Mouse (Mus musculus): ENCODE measurements around the gene Mcts2. TPM values are rescaled to one million over a fixed set of nuclear protein-coding genes. Genes with fewer than 3 reads are reported as not detected.

The Mcts2 gene
- total and polyA plus RNA-seq, 2 experiments: 3.8 to 8.9 TPM

DNA sequence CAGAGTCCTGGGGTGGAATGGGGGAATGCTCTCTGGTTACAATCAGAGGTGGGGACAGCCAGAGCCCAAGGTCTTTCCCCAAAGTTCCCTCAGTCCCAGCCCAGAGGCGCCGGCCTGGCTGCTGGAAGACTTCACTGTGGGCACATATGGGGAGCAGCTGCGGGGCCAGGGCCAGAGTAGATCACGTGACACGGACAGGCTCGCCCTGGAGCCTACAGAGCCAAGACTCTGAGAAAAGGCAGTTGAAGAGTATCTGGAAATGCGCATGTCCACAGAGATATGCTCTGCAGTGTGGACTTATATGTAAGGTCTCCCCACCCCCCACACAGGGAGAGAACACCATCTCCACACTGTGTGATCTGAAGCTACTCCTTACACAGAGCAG is 42.8 kb downstream of the Mcts2 start:
- DNase-seq (ENCODE audit: extremely low read depth, low read depth, low spot score): no peak
- Histone ChIP-seq H3K9ac (ENCODE audit: low read depth, low read length) (no peak overlapping the region), H3K27me3 (ENCODE audit: control insufficient read depth, insufficient read depth, low read length) (no peaks in the 10 kb centered on the region), H3K27ac (replicated peaks; ENCODE audit: insufficient read depth, low read depth, low read length) (peak overlapping the region; percentile 39), H3K79me2 (ENCODE audit: control insufficient read depth, insufficient read depth, low read length) (no peaks in the 10 kb centered on the region), H3K4me1 (ENCODE audit: control insufficient read depth, insufficient read depth, low read length) (peaks cover 15% of the 10 kb centered on the region), H3K36me3 (ENCODE audit: control insufficient read depth, insufficient read depth, low read length) (no peaks in the 10 kb centered on the region), H3K4me3 (ENCODE audit: insufficient read depth, low read depth, low read length) (no peak overlapping the region)
- TF ChIP-seq CTCF (IDR thresholded peaks at IDR 0.05; ENCODE audit: low read depth, low read length): no peak
- TF ChIP-seq POLR2A (IDR thresholded peaks at IDR 0.05; ENCODE audit: extremely low read depth, insufficient read depth, low read length): no peak
- 50% methylated on average over 7 of the region's 7 CpGs for WGBS

DNA sequence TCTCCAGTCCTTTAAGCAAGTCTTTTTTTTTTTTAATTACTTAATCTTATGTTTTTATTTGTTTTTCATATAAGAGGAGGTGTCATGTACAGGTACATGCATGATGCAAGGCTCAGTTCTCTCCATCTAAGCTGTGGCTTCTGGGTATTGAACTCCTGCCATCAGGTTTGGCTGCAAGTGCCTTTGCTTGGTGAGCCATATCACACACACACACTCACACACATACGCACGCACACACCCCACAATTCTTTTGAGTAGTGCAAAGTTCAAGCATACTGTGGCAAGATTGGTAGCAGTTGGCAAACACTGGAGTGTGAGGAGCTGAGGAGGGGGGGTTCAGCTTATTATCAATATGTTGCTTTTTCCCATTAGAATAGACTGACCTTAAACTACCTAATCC is 46.4 kb downstream of the Mcts2 start:
- Histone ChIP-seq H3K27ac (replicated peaks; ENCODE audit: insufficient read depth, low read depth, low read length) (no peak overlapping the region), H3K4me3 (ENCODE audit: insufficient read depth, low read depth, low read length) (no peak overlapping the region), H3K79me2 (ENCODE audit: control insufficient read depth, insufficient read depth, low read length) (no peaks in the 10 kb centered on the region), H3K4me1 (ENCODE audit: control insufficient read depth, insufficient read depth, low read length) (peaks cover 22% of the 10 kb centered on the region), H3K9ac (ENCODE audit: low read depth, low read length) (no peak overlapping the region), H3K36me3 (ENCODE audit: control insufficient read depth, insufficient read depth, low read length) (no peaks in the 10 kb centered on the region), H3K27me3 (ENCODE audit: control insufficient read depth, insufficient read depth, low read length) (no peaks in the 10 kb centered on the region)
- 46% methylated on average over 2 of the region's 2 CpGs for WGBS
- peak; percentile 67 for DNase-seq (ENCODE audit: extremely low read depth, low read depth, low spot score)
- TF ChIP-seq CTCF (IDR thresholded peaks at IDR 0.05; ENCODE audit: low read depth, low read length) (no peak), POLR2A (IDR thresholded peaks at IDR 0.05; ENCODE audit: extremely low read depth, insufficient read depth, low read length) (no peak)

DNA sequence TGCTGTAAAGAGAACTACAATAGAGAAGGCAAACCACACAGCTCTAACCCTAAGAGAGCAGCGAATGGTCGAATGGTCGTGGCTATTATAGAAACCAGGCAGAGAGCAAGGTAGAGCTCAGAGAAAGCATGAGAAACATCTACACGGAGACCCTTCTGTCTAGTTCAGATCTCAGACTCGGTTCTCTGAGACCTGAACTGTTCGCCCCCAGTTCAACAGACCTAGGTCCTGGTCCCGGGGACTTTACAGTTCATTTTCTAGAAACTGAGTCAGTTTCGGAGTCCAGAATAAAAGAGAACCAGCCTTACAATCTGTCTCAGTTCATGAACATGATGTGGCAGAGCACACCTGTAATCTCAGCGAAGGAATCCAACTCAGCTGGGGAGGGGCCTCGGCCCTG is 47.7 kb downstream of the Mcts2 start:
- H3K36me3 ChIP-seq (ENCODE audit: control insufficient read depth, insufficient read depth, low read length): no peaks in the 10 kb centered on the region
- no peaks in the 10 kb centered on the region for H3K79me2 ChIP-seq (ENCODE audit: control insufficient read depth, insufficient read depth, low read length)
- no peak overlapping the region for H3K27ac ChIP-seq (replicated peaks; ENCODE audit: insufficient read depth, low read depth, low read length)
- no peaks in the 10 kb centered on the region for H3K27me3 ChIP-seq (ENCODE audit: control insufficient read depth, insufficient read depth, low read length)
- 35% methylated on average over 10 of the region's 10 CpGs for WGBS
- H3K4me1 ChIP-seq (ENCODE audit: control insufficient read depth, insufficient read depth, low read length): peaks cover 15% of the 10 kb centered on the region; the same call in 1 of the 2 replicates
- H3K9ac ChIP-seq (ENCODE audit: low read depth, low read length): 0 out of 2 replicates have a peak overlapping the region, but pooled peaks have one; percentile 8
- TF ChIP-seq CTCF (IDR thresholded peaks at IDR 0.05; ENCODE audit: low read depth, low read length) (no peak), POLR2A (IDR thresholded peaks at IDR 0.05; ENCODE audit: extremely low read depth, insufficient read depth, low read length) (no peak)
- no peak for DNase-seq (ENCODE audit: extremely low read depth, low read depth, low spot score)
- H3K4me3 ChIP-seq (ENCODE audit: insufficient read depth, low read depth, low read length): peak overlapping the region; percentile 37

DNA sequence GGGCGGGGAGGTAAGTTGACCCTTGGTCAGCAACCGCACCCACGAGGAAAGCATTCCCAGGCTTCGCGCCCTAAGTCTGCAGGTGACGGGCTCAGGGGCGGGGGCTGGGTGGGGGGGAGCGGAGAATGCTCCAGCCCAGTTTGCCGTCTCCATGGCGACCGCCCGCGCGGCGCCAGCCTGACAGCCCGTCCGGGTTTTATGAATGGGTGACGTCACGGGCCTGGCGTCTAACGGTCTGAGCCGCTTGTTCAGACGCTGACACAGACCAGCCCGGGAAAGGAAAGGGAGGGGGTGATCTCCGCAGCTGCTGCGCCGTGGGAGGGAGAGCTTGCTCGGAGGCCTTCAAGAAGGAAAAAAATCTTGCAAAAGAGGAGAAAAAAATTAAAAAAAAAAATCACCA is 48.1 kb downstream of the Mcts2 start:
- peak overlapping the region; percentile 37 for H3K4me3 ChIP-seq (ENCODE audit: insufficient read depth, low read depth, low read length)
- peaks cover 15% of the 10 kb centered on the region; the same call in 1 of the 2 replicates for H3K4me1 ChIP-seq (ENCODE audit: control insufficient read depth, insufficient read depth, low read length)
- DNase-seq (ENCODE audit: extremely low read depth, low read depth, low spot score): peak; percentile 75
- no peaks in the 10 kb centered on the region for H3K36me3 ChIP-seq (ENCODE audit: control insufficient read depth, insufficient read depth, low read length)
- peak overlapping the region; percentile 27 for H3K27ac ChIP-seq (replicated peaks; ENCODE audit: insufficient read depth, low read depth, low read length)
- WGBS: under 1% methylated on average over 28 of the region's 28 CpGs
- 0 out of 2 replicates have a peak overlapping the region, but pooled peaks have one; percentile 8 for H3K9ac ChIP-seq (ENCODE audit: low read depth, low read length)
- no peaks in the 10 kb centered on the region for H3K79me2 ChIP-seq (ENCODE audit: control insufficient read depth, insufficient read depth, low read length)
- H3K27me3 ChIP-seq (ENCODE audit: control insufficient read depth, insufficient read depth, low read length): no peaks in the 10 kb centered on the region
- no peak for TF ChIP-seq POLR2A (IDR thresholded peaks at IDR 0.05; ENCODE audit: extremely low read depth, insufficient read depth, low read length)
- no peak for TF ChIP-seq CTCF (IDR thresholded peaks at IDR 0.05; ENCODE audit: low read depth, low read length)

DNA sequence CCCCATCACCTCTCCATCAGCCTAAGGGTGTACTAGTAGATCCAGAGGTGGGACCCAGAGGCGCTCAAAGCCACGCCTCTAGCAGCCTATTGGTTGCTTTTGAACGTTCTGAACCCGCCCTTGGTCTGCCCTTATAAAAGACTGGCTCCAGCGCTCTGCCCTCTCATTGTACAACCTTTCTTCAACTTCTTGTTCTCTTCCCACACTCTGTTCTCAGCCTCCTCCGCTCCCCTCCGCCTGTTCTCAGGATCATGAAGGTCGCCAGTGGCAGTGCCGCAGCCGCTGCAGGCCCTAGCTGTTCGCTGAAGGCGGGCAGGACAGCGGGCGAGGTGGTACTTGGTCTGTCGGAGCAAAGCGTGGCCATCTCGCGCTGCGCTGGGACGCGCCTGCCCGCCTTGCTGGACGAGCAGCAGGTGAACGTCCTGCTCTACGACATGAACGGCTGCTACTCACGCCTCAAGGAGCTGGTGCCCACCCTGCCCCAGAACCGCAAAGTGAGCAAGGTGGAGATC is 49.3 kb downstream of the Mcts2 start, which contains the start of gene Id1:
Gene Id1, plus strand, starts transcription at position 162 of the 512 bp plus-strand sequence.
- under 1% methylated on average over 28 of the region's 28 CpGs for WGBS
- Histone ChIP-seq H3K79me2 (ENCODE audit: control insufficient read depth, insufficient read depth, low read length) (no peaks in the 10 kb centered on the region), H3K4me3 (ENCODE audit: insufficient read depth, low read depth, low read length) (peak within 1 kb of the TSS; percentile 80), H3K4me1 (ENCODE audit: control insufficient read depth, insufficient read depth, low read length) (peaks cover 21% of the 10 kb centered on the region), H3K9ac (ENCODE audit: low read depth, low read length) (peak within 1 kb of the TSS; percentile 79), H3K27me3 (ENCODE audit: control insufficient read depth, insufficient read depth, low read length) (no peaks in the 10 kb centered on the region), H3K27ac (replicated peaks; ENCODE audit: insufficient read depth, low read depth, low read length) (peak within 1 kb of the TSS; percentile 34), H3K36me3 (ENCODE audit: control insufficient read depth, insufficient read depth, low read length) (no peaks in the 10 kb centered on the region)
- no peak for TF ChIP-seq CTCF (IDR thresholded peaks at IDR 0.05; ENCODE audit: low read depth, low read length)
- TF ChIP-seq POLR2A (IDR thresholded peaks at IDR 0.05; ENCODE audit: extremely low read depth, insufficient read depth, low read length): peak; percentile 80; the same call in 1 of the 2 replicates
- DNase-seq (ENCODE audit: extremely low read depth, low read depth, low spot score): peak; percentile 80

DNA sequence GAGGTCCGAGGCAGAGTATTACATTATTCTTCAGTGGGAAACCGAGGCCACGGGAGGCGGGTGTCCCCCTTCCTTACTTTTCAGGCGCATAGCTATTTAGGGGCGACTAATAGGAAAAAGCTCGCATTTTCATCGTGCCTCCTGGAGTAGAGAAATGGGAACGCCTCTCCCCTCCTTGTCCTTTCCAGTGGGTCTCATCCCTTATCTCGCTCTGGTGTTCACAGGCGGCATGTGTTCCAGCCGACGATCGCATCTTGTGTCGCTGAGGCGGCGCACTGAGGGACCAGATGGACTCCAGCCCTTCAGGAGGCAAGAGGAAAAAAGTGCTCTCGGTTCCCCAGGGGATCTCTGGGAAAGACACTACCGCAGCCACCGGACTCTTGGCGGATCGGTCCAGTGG is 49.9 kb downstream of the Mcts2 start:
- TF ChIP-seq POLR2A (IDR thresholded peaks at IDR 0.05; ENCODE audit: extremely low read depth, insufficient read depth, low read length): no peak
- no peak for TF ChIP-seq CTCF (IDR thresholded peaks at IDR 0.05; ENCODE audit: low read depth, low read length)
- under 1% methylated on average over 22 of the region's 22 CpGs for WGBS
- peak overlapping the region; percentile 34 for H3K27ac ChIP-seq (replicated peaks; ENCODE audit: insufficient read depth, low read depth, low read length)
- H3K4me1 ChIP-seq (ENCODE audit: control insufficient read depth, insufficient read depth, low read length): peaks cover 21% of the 10 kb centered on the region
- no peaks in the 10 kb centered on the region for H3K27me3 ChIP-seq (ENCODE audit: control insufficient read depth, insufficient read depth, low read length)
- DNase-seq (ENCODE audit: extremely low read depth, low read depth, low spot score): peak; percentile 30
- peak overlapping the region; percentile 80 for H3K4me3 ChIP-seq (ENCODE audit: insufficient read depth, low read depth, low read length)
- H3K79me2 ChIP-seq (ENCODE audit: control insufficient read depth, insufficient read depth, low read length): no peaks in the 10 kb centered on the region
- peak overlapping the region; percentile 79 for H3K9ac ChIP-seq (ENCODE audit: low read depth, low read length)
- no peaks in the 10 kb centered on the region for H3K36me3 ChIP-seq (ENCODE audit: control insufficient read depth, insufficient read depth, low read length)

Other genes with a start within 250 kb of the Mcts2 start
- gene Defb23, start 222.4 kb upstream of the Mcts2 start, total RNA-seq (2014; rRNA removed): not detected in 2 replicates
- not detected in 2 replicates for gene Defb23, start 222.4 kb upstream of the Mcts2 start, polyA plus RNA-seq (2012; rRNA removed)
- not detected in 2 replicates for gene Defb20, start 210.0 kb upstream of the Mcts2 start, total RNA-seq (2014; rRNA removed)
- not detected in 2 replicates for gene Defb20, start 210.0 kb upstream of the Mcts2 start, polyA plus RNA-seq (2012; rRNA removed)
- not detected in 2 replicates for gene Defb22, start 196.9 kb upstream of the Mcts2 start, total RNA-seq (2014; rRNA removed)
- not detected in 2 replicates for gene Defb22, start 196.9 kb upstream of the Mcts2 start, polyA plus RNA-seq (2012; rRNA removed)
- gene Defb26, start 175.3 kb upstream of the Mcts2 start, total RNA-seq (2014; rRNA removed): not detected in 2 replicates
- not detected in 2 replicates for gene Defb26, start 175.3 kb upstream of the Mcts2 start, polyA plus RNA-seq (2012; rRNA removed)
- gene Defb28, start 168.8 kb upstream of the Mcts2 start, total RNA-seq (2014; rRNA removed): not detected in 2 replicates
- not detected in 2 replicates for gene Defb28, start 168.8 kb upstream of the Mcts2 start, polyA plus RNA-seq (2012; rRNA removed)
- not detected in 2 replicates for gene Defb29, start 146.9 kb upstream of the Mcts2 start, total RNA-seq (2014; rRNA removed)
- not detected in 2 replicates for gene Defb29, start 146.9 kb upstream of the Mcts2 start, polyA plus RNA-seq (2012; rRNA removed)
- gene Gm17416, start 117.7 kb upstream of the Mcts2 start, total RNA-seq (2014; rRNA removed): not detected in 2 replicates
- gene Gm17416, start 117.7 kb upstream of the Mcts2 start, polyA plus RNA-seq (2012; rRNA removed): not detected in 2 replicates
- gene Defb21, start 114.3 kb upstream of the Mcts2 start, total RNA-seq (2014; rRNA removed): not detected in 2 replicates
- not detected in 2 replicates for gene Defb21, start 114.3 kb upstream of the Mcts2 start, polyA plus RNA-seq (2012; rRNA removed)
- gene Defb19, start 106.7 kb upstream of the Mcts2 start, total RNA-seq (2014; rRNA removed): not detected in 2 replicates
- not detected in 2 replicates for gene Defb19, start 106.7 kb upstream of the Mcts2 start, polyA plus RNA-seq (2012; rRNA removed)
- gene Defb45, start 87.6 kb upstream of the Mcts2 start, total RNA-seq (2014; rRNA removed): not detected in 2 replicates
- not detected in 2 replicates for gene Defb45, start 87.6 kb upstream of the Mcts2 start, polyA plus RNA-seq (2012; rRNA removed)
- not detected in 2 replicates for gene Defb36, start 82.7 kb upstream of the Mcts2 start, total RNA-seq (2014; rRNA removed)
- not detected in 2 replicates for gene Defb36, start 82.7 kb upstream of the Mcts2 start, polyA plus RNA-seq (2012; rRNA removed)
- gene Defb25, start 64.0 kb upstream of the Mcts2 start, total RNA-seq (2014; rRNA removed): 2.1 TPM in 1 of 2 replicates, not detected in the other
- not detected in 2 replicates for gene Defb25, start 64.0 kb upstream of the Mcts2 start, polyA plus RNA-seq (2012; rRNA removed)
- 0.34 and 0.65 TPM in 2 replicates for gene Rem1, start 60.1 kb upstream of the Mcts2 start, total RNA-seq (2014; rRNA removed)
- 0.32 and 0.35 TPM in 2 replicates for gene Rem1, start 60.1 kb upstream of the Mcts2 start, polyA plus RNA-seq (2012; rRNA removed)
- gene H13, start 17.6 kb upstream of the Mcts2 start, total RNA-seq (2014; rRNA removed): 65.5 and 86.1 TPM in 2 replicates
- 117 and 148 TPM in 2 replicates for gene H13, start 17.6 kb upstream of the Mcts2 start, polyA plus RNA-seq (2012; rRNA removed)
- 16.4 and 33.0 TPM in 2 replicates for gene Id1, start 49.2 kb downstream of the Mcts2 start, total RNA-seq (2014; rRNA removed)
- gene Id1, start 49.2 kb downstream of the Mcts2 start, polyA plus RNA-seq (2012; rRNA removed): 19.2 and 33.0 TPM in 2 replicates
- not detected in 2 replicates for gene Cox4i2, start 67.1 kb downstream of the Mcts2 start, total RNA-seq (2014; rRNA removed)
- gene Cox4i2, start 67.1 kb downstream of the Mcts2 start, polyA plus RNA-seq (2012; rRNA removed): 0.22 and 0.31 TPM in 2 replicates
- gene Bcl2l1, start 144.7 kb downstream of the Mcts2 start, total RNA-seq (2014; rRNA removed): 14.9 and 16.1 TPM in 2 replicates
- gene Bcl2l1, start 144.7 kb downstream of the Mcts2 start, polyA plus RNA-seq (2012; rRNA removed): 30.4 and 33.8 TPM in 2 replicates
- gene Tpx2, start 160.9 kb downstream of the Mcts2 start, total RNA-seq (2014; rRNA removed): 0.18 and 1.1 TPM in 2 replicates
- gene Tpx2, start 160.9 kb downstream of the Mcts2 start, polyA plus RNA-seq (2012; rRNA removed): 0.04 TPM in 1 of 2 replicates, not detected in the other
- gene Mylk2, start 224.3 kb downstream of the Mcts2 start, total RNA-seq (2014; rRNA removed): 0.09 TPM in 1 of 2 replicates, not detected in the other
- gene Mylk2, start 224.3 kb downstream of the Mcts2 start, polyA plus RNA-seq (2012; rRNA removed): not detected in 2 replicates
- gene Foxs1, start 246.2 kb downstream of the Mcts2 start, total RNA-seq (2014; rRNA removed): 0.34 TPM in 1 of 2 replicates, not detected in the other
- gene Foxs1, start 246.2 kb downstream of the Mcts2 start, polyA plus RNA-seq (2012; rRNA removed): 1.1 and 1.6 TPM in 2 replicates